Mouse (Mus musculus) naive thymus-derived CD4-positive, alpha-beta T cell, adult 2 months (primary cell): ENCODE results near the gene Zfp341.

Source experiments
- DNase-seq: peaks from one replicate; pipeline ENCODE4 v3.0.0-alpha.2; 2011; ENCODE audit warnings: low read depth

The Zfp341 gene

GRCm38 (mm10) chr2:154633876-154634644 lies 21.0 kb downstream of the Zfp341 start:
- DNase-seq: no peak

DNA sequence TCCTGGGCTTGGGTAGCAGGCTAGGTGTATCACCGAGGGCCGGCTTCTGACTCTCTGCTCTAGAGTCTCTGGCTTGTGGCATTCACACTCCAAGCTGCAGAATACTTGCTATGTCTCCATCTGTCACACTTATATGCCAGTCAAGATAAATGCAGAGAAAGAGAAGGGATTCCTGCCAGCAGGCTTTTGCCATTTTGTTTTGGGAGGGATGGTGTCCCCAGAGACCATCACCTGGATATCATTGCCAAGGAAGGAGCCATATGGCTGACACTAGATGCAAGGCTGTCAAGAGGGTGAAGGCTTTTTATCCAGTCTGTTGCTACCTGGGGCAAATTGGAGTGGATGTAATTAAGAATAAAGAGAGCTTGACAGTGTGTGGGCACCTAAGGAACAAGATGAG lies 22.7 kb downstream of the Zfp341 start:
- DNase-seq: no peak

DNA sequence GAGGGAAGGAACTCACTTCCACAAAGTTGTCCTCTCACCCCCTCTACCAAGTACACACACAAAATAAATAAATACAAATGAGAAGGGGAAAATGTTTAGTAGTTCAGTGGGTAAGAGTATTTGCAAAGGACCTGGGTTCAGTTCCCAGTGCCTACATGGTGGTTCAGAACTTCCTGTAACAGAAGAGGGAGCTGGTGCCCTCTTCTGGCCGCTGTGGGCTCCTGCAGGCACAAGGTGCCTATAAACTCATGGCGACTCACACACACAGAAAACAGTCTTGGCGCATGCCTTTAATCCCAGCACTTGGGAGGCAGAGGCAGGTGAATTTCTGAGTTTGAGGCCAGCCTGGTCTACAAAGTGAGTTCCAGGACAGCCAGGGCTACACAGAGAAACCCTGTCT lies 25.4 kb downstream of the Zfp341 start:
- no peak for DNase-seq

- no peak for DNase-seq
Observed at GRCm38 (mm10) chr2:154639115-154639514, 26.0 kb downstream of the Zfp341 start.

DNA sequence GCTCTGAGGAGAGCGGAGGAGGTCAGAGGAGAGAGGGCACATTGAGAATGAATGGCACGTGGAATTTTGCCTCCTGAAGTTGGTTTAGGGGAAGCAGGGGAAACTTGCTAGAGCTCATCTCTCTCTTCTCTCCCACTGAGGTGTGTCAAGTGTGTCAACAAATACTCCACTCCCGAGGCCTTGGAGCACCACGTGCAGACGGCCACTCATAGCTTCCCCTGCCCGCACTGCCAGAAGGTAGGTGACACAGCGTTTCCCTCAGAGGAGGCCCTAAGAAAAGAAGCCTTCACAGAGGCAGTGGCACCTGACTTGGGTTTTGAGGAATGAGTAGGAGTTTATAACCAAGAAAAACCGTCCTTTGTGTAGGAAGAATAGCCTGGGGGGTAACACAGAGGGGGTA lies 28.1 kb downstream of the Zfp341 start:
- DNase-seq: no peak

- no peak for DNase-seq
Observed at GRCm38 (mm10) chr2:154642005-154642459, 28.9 kb downstream of the Zfp341 start.

DNA sequence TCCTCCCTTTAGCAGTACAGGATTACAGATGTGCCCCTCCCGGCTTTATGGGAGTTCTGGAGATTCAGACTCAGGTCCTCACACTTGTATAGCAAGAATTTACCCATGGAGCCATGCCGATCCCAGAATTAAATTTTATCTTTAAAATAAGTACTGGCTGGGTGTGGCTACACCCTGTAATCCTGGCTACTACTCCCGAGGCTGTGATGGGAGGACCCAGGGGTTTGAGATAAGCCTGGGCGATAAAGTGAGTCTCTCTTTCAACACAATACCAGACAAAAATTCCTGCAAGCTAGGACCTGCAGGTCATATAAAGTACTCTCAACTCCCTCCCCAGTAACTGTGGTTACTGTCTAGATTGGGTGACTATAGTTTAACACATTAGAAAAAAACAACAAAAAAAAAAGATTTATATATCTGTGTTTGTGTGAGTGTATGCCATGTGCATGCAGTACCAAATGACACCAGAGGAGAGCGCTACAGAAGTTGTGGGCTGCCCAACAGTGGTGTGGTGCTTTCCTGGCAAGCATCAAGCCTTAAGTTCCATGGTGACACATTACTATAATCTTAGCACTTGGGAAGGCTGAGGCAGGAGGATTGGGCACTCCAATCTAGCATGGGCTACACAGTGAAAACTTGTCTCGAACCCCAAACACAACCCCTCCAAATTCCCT lies 29.8 kb downstream of the Zfp341 start:
- DNase-seq: no peak

DNA sequence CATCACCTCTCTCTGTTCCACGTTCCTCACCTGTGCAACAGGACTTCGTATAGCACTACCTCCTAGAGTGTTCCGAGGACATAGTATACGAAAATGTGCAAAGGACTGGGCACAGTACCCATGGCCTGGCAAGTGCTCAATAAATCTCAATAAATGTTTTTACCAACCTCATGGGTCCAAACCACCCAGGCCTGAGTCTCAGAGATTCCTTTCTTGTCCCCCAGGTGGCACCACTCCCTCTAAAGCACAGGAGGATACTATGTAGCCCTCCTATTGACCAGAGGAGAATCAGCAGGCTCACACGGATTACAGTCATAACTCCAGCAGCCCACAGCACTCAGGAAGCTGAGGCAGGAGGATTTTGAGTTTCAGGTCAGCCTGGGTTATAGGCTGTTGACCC lies 33.5 kb downstream of the Zfp341 start:
- peak; percentile 34 for DNase-seq

DNA sequence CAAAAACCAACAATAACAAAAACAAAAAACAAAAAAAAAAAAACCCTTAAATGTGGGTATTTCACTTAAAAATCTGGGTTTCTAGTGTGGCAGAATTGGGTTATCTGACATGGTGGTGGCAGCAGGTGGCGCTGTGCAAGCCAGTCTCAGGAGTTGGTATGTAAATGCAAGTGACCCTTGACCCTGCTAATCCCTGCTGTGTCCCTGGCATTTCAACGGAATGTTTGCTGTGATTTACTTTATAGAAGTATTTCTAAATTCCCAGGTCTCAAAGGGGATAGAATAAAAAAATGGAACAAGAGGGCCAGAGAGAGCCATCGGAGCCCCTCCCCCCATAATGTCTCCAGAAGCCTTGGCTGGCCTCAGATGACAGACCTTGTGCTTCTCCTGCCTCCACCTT lies 35.0 kb downstream of the Zfp341 start:
- peak; percentile 57 for DNase-seq

- DNase-seq: no peak
Observed at GRCm38 (mm10) chr2:154650404-154650803, 37.3 kb downstream of the Zfp341 start.

DNA sequence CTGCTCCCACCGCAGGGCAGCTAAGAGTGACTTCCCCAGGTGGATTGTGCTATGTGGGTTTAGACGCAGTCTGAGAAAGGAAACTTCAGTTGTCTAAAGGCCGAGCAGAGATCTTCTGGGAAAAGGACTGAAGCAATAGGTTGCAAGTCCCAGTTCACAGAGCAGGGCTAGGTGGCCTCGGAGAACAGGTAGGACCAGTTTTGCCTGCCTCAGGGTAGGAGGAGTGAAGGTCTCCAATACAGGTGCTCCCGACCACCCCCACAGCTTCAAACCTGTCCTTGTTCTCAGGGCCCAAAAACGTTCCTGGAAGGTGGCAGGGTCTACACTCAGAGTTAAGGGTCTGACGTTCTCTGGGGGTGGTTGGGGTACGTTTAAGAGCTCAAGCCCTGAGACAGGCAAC lies 38.3 kb downstream of the Zfp341 start, which contains the start of gene Chmp4b:
Gene Chmp4b, plus strand, starts transcription at position 343 of the 400 bp plus-strand sequence.
- no peak for DNase-seq

DNA sequence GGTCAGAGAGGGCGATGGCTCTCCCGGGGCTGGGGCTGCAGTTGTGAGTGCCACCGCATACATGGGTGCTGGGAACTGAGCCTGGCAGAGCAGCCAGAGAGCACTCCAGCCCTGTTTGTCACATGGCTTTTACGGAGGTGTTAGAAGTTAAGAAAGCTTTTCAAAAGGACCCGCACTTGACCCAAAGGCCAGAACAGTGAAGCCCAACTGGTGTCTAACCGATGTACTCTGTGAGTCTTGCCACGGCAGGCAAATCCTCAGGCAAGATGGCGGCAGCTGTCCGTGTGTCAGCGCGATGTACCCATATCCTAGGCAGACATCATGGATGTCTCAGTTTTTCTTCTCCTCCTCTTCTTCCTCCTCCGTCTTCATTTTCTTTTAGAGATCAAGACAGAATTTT lies 41.9 kb downstream of the Zfp341 start:
- DNase-seq: no peak

GRCm38 (mm10) chr2:154655878-154656414 lies 42.8 kb downstream of the Zfp341 start:
- no peak for DNase-seq

GRCm38 (mm10) chr2:154656710-154657485 lies 43.8 kb downstream of the Zfp341 start:
- peak; percentile 97 for DNase-seq

- DNase-seq: peak; percentile 92
Observed at GRCm38 (mm10) chr2:154657486-154658237, 44.6 kb downstream of the Zfp341 start.

DNA sequence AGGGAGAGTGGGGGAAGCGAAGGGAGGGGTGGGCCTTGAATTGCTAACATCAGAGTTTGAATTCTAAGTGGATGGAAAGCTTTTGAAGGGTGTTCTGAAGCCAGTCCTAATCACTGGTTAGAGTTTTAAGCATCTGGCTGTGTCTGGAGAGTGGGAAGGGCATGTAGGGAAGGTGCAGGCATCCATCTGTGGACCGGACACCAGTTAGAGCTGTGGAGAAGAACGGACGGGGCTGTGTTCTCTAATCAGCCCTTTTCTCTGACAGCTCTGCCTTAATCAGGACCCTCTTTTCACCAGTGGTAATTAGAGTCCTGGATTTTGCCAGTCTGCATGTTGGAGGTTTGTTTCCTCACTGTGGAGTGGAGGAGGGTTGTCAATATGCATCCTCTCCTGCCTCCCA lies 46.0 kb downstream of the Zfp341 start:
- DNase-seq: no peak

DNA sequence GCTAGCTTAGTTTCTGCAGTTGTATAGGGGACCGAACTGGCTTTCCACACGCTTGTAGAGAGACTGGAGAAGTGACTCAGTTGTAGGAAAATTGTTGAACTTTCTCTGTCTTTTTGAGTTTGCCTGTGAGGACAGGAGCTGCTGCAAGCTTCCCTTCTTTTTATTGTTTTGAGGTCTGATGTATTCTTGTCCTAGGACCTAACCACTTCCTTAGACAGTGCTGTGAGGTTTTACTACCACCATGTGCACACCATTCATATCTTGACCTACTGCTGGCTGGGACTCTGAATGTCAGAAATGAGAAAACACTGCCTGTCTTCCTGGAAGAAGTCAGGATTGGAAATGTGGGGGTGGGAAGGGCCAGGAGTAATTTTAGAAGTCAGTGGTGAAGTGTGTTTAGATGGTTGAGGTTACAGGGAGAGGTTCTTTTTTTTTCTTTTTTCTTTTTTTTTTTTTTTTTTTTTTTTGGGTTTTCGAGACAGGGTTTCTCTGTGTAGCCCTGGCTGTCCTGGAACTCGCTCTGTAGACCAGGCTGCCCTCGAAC lies 46.5 kb downstream of the Zfp341 start:
- peak; percentile 61 for DNase-seq

DNA sequence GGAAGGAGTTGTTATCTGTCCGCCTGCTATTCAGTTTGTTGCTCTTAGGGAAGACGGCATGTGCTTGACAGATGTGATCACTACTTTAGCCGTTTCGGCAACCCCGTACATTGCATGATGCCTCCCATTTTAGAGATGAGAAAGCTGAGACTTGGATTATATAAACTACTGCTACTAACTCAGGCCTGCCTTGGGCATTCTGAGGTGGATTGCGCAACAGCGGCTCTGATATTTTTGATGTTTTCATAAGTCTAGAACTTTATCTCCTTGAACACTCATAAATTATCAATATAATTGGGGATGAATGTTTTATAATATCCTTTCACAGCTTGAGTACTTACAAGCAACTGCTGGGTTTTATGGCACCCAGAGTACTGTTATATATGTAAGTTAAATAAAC lies 55.6 kb downstream of the Zfp341 start:
- no peak for DNase-seq

- DNase-seq: no peak
Observed at GRCm38 (mm10) chr2:154670106-154670505, 57.0 kb downstream of the Zfp341 start.

GRCm38 (mm10) chr2:154670741-154671140 lies 57.6 kb downstream of the Zfp341 start:
- no peak for DNase-seq

DNA sequence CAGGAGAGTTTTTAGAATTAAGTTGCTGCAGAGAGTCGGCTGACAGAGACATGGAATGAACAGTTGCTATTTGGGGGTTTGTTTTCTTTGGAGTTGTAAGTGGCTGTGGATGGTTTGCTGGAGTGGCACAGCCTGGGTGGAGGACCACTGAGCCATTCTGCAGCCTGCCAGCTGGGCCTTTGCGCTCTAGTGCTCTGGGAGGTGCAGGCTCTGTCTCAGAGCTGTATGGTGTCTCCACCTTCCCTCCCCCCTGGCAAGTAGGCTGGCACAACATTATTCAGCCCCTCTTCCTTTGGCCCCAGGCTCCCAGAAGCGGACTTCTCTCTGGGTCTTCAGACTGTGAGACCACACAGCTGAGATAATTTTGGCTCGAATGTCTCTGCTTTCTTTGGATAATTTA lies 60.9 kb downstream of the Zfp341 start:
- no peak for DNase-seq
